Mouse (Mus musculus): ENCODE measurements at regions not wholly inside any gene's neighbourhood (a gene's known extent, or its start where the extent isn't known, plus 50 kb on each side); places are given as distances from the start of the nearest gene placed in this dataset.
"Not testable (repeated sequence)": the region's sequence is repeated elsewhere in the genome, so short reads cannot be mapped to it uniquely, and the experiment has no call there.

DNA sequence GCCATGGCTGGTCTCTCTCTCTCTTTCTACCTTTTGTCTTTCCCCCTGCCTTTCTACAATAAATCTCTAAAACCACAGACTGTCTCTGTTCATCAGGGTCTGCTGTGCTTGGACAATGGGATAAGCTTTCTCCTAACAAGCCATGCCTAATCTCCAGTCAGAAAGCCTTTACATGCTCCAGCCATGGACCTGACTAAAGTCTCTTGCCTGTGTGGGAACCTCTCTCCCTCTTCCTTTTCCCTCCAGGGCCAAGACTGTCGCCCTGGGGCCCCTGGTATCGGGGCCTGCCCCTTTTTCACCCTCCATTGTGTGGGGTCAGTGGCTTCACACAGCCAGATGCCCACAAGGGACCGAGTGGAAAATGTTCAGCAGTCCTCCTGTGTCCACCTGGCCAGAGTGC lies 1151.3 kb upstream of the Prmt6 start:
- H3K4me1 ChIP-seq, result no peaks in the 10 kb centered on the region
- no peaks in the 10 kb centered on the region for H3K27me3 ChIP-seq
- no peaks in the 10 kb centered on the region for H3K9me3 ChIP-seq
- ATAC-seq (replicated peaks), result no peak
- H3K27ac ChIP-seq (replicated peaks), result no peak overlapping the region
- WGBS, result 40% methylated on average over 3 of the region's 3 CpGs
- H3K9ac ChIP-seq (replicated peaks), result no peak overlapping the region
- H3K36me3 ChIP-seq, result no peaks in the 10 kb centered on the region
- no peak overlapping the region for H3K4me3 ChIP-seq
- no peak overlapping the region for H3K4me2 ChIP-seq (replicated peaks)

DNA sequence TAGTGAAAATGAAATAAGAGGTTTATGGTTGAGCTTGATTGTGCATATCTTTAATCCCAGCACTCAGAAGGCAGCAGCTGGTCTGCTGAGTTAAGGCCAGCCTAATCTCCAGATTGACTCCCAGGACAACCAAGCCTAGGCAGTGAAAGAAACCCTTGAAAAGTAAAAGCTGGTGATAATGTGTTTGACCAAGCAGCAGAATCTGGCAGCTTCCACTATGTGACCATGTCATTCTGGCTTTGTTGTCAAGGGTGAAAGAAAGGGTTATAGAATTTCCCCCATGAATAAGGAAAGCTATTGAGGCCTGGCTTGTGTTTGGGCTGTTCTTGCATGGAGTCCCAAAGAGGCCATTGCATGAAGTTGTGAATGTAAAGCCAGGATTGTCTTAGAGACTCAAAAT lies 1142.3 kb upstream of the Prmt6 start:
- no peak overlapping the region for H3K27ac ChIP-seq (replicated peaks)
- H3K9ac ChIP-seq (replicated peaks), result no peak overlapping the region
- no peaks in the 10 kb centered on the region for H3K36me3 ChIP-seq
- no peaks in the 10 kb centered on the region for H3K27me3 ChIP-seq
- H3K4me1 ChIP-seq, result no peaks in the 10 kb centered on the region
- ATAC-seq (replicated peaks), result peak; percentile 80
- H3K4me2 ChIP-seq (replicated peaks), result no peak overlapping the region
- H3K9me3 ChIP-seq, result no peaks in the 10 kb centered on the region
- no peak overlapping the region for H3K4me3 ChIP-seq

DNA sequence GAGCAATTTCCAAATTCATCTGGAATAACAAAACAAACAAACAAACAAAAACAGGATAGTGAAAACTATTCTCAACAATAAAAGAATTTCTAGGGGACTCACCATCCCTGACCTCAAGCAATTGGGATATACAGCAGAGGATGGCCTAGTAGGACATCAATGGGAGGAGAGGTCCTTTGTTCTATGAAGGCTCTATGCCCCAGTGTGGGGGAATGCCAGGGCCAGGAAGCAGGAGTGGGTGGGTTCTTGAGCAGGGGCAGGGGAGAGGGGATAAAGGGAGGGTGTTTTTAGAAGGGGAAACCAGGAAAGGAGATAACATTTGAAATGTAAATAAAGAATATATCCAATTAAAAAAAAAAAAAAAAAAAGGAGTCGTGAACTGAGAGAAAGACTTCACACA lies 1141.9 kb upstream of the Prmt6 start:
- H3K9me3 ChIP-seq; H3K27ac ChIP-seq (replicated peaks); H3K9ac ChIP-seq (replicated peaks); H3K4me3 ChIP-seq; H3K4me2 ChIP-seq (replicated peaks); H3K27me3 ChIP-seq; H3K4me1 ChIP-seq; ATAC-seq (replicated peaks); H3K36me3 ChIP-seq: not testable (repeated sequence)
- 33% methylated on average over 1 of the region's 1 CpGs for WGBS

DNA sequence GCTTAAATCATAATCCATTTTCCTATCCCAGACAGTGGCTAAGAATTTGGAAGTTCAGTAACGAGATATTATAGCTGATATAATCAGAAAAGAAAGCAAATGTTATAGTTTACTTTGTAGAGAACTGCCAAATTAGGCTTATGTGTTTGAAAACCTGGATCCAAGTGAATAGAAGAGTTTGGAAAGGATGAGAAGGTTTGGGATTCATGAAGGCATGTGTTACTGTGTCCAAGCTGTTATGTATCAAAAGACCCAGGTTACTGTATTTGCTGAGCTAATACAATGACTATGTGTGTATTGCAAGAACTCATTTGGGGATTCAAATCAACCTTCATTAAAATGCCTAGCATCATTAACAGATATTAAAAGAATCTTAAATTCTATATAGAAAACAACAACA lies 1135.9 kb upstream of the Prmt6 start:
- 49% methylated on average over 1 of the region's 1 CpGs for WGBS
- peak; percentile 80; the same call in 1 of the 2 replicates for ATAC-seq (replicated peaks)
- Histone ChIP-seq H3K36me3 (no peaks in the 10 kb centered on the region), H3K9me3 (no peaks in the 10 kb centered on the region), H3K4me3 (no peak overlapping the region), H3K4me2 (replicated peaks) (no peak overlapping the region), H3K9ac (replicated peaks) (no peak overlapping the region), H3K27ac (replicated peaks) (no peak overlapping the region), H3K27me3 (no peaks in the 10 kb centered on the region), H3K4me1 (no peaks in the 10 kb centered on the region)

DNA sequence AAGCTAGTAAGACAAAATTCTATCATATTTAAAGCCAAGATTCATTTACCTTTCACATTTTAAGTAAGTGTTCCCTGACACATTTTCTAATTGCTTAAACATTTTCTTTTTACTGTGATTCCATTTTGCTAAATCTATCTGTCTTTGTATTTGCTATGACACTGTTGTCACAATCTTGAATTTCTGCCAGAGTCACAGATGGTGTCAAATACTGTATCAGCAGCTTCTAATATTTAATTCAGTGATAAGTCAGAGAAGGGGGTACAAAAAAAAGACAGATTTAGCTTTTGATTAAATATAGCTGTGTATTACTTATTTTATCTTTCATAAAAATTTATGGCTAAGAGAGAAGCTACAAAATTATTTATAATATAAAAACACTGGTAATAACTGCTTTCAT lies 1135.5 kb upstream of the Prmt6 start:
- no peak overlapping the region for H3K4me2 ChIP-seq (replicated peaks)
- no peak overlapping the region for H3K9ac ChIP-seq (replicated peaks)
- H3K27me3 ChIP-seq, result no peaks in the 10 kb centered on the region
- H3K36me3 ChIP-seq, result no peaks in the 10 kb centered on the region
- no peak overlapping the region for H3K27ac ChIP-seq (replicated peaks)
- ATAC-seq (replicated peaks), result peak; percentile 84
- no peaks in the 10 kb centered on the region for H3K4me1 ChIP-seq
- no peaks in the 10 kb centered on the region for H3K9me3 ChIP-seq
- H3K4me3 ChIP-seq, result no peak overlapping the region

DNA sequence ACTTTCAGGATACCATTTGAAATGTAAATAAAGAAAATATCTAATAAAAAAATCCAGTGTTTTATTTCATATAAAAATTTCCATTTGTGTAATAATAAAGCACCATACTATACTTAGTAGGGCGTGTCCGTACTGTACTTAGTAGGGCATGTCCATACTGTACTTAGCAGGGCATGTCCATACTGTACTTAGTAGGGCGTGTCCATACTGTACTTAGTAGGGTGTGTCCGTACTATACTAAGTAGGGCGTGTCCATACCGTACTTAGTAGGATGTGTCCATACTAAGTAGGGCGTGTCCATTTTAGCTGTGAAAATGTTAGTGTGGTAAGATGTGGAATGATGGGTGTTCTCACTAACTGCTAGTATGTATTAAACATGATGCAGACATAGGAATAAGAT lies 1134.8 kb upstream of the Prmt6 start:
- Histone ChIP-seq H3K4me1 (no peaks in the 10 kb centered on the region), H3K4me3 (no peak overlapping the region), H3K27ac (replicated peaks) (no peak overlapping the region), H3K4me2 (replicated peaks) (no peak overlapping the region), H3K9me3 (no peaks in the 10 kb centered on the region), H3K36me3 (no peaks in the 10 kb centered on the region), H3K27me3 (no peaks in the 10 kb centered on the region), H3K9ac (replicated peaks) (no peak overlapping the region)
- peak; percentile 64; the same call in 1 of the 2 replicates for ATAC-seq (replicated peaks)
- WGBS, result 95% methylated on average over 7 of the region's 7 CpGs

DNA sequence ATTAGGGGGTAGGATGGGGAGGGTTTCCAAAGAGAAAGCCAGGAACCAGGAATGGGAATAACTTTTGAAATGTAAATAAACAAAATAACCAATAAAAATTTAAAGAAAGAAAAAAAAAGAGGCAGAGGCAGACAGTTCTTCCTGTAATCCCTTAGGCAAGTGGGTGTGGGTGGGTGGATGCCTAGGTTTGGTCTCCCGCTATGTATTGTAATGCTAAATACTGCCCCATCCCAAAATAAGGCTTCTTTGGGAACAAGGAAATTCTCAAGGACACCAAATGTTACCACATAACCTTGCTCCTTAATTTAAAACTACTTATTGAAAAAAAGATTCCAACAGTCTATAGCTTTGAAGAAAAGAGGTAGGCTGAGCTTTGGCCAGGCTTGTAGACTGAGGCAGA lies 1120.5 kb upstream of the Prmt6 start:
- WGBS, result 82% methylated on average over 1 of the region's 1 CpGs

DNA sequence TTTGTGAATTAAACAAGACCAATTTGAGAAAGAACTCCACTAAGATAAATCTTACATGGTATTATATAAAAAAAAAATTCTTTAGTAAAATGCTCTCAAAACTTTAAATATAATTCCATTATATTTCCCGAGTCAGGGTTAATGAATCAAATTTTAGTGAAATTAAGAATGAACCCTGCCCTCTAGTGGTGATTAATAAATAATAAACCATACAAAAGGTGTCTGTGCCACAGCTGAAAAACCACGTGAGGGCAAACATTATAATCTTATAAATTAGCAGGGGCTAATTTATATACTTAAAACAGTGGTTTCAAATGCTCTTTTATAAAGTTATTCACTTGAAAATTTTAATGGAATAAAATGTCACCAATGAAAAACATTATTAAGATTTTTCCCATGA lies 1087.4 kb upstream of the Prmt6 start:
- WGBS, result 32% methylated on average over 2 of the region's 2 CpGs
- ATAC-seq (replicated peaks), result no peak

More for the DNA sequence above, 1120.5 kb upstream of the Prmt6 start:
- Histone ChIP-seq H3K9ac (replicated peaks) (no peak overlapping the region), H3K4me1 (no peaks in the 10 kb centered on the region), H3K27me3 (no peaks in the 10 kb centered on the region), H3K4me2 (replicated peaks) (no peak overlapping the region), H3K27ac (replicated peaks) (no peak overlapping the region), H3K36me3 (no peaks in the 10 kb centered on the region), H3K4me3 (no peak overlapping the region), H3K9me3 (no peaks in the 10 kb centered on the region)
- no peak for ATAC-seq (replicated peaks)

DNA sequence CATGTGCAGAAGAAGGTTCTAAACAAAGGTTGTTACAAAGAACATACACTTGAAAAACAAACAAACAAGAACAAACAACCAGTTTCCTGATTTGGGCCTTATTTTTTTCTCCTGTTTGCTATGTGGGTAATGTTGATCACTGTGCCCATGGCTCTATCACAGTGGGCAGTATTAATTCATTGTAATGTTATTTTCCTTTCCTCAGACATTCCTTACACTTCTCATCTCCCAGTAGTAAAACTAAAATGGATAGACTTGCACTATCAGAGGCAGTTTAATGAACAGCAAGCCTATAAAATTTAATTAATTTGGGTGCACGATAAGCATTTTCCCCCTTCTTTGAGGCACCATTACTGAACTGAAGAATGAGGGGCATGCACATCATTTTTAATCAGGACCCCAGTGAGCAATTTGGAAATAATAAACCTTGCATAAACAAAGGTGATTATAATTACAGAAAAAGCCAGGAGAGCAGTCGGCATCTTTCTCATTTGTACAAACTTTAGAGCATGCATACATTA lies 1040.3 kb upstream of the Prmt6 start:
- no peak for ATAC-seq (replicated peaks)
- no peaks in the 10 kb centered on the region for H3K4me1 ChIP-seq
- H3K27ac ChIP-seq (replicated peaks), result no peak overlapping the region
- 68% methylated on average over 2 of the region's 2 CpGs for WGBS
- no peak overlapping the region for H3K4me2 ChIP-seq (replicated peaks)
- H3K36me3 ChIP-seq, result no peaks in the 10 kb centered on the region
- no peak overlapping the region for H3K4me3 ChIP-seq
- H3K9ac ChIP-seq (replicated peaks), result no peak overlapping the region
- H3K27me3 ChIP-seq, result no peaks in the 10 kb centered on the region
- H3K9me3 ChIP-seq, result no peaks in the 10 kb centered on the region

More for the DNA sequence above, 1087.4 kb upstream of the Prmt6 start:
- H3K9ac ChIP-seq (replicated peaks), result no peak overlapping the region
- H3K36me3 ChIP-seq, result no peaks in the 10 kb centered on the region
- H3K4me3 ChIP-seq, result no peak overlapping the region
- H3K9me3 ChIP-seq, result no peaks in the 10 kb centered on the region
- H3K27ac ChIP-seq (replicated peaks), result no peak overlapping the region
- H3K4me2 ChIP-seq (replicated peaks), result no peak overlapping the region
- H3K27me3 ChIP-seq, result no peaks in the 10 kb centered on the region
- H3K4me1 ChIP-seq, result no peaks in the 10 kb centered on the region

DNA sequence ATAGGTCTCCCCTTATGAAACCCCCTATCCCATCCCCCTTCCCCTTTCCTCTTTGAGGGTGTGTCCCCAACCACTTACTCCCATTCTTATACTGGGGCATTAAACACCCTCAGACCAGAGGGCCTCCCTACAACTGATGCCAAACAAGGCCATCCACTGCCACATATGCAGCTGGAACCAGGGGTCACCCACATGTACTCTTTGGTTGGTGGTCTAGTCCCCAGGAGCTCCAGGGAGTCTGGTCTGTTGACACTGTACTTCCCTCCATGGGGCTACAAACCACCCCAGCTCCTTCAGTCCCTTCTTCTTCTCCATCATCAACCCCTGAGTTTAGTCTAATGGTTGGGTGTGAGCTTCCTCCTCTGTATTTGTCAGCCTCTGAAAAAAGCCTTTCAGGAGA lies 1030.8 kb upstream of the Prmt6 start:
- H3K27me3 ChIP-seq, result no peaks in the 10 kb centered on the region
- no peak overlapping the region for H3K4me2 ChIP-seq (replicated peaks)
- H3K36me3 ChIP-seq, result no peaks in the 10 kb centered on the region
- H3K27ac ChIP-seq (replicated peaks), result no peak overlapping the region
- no peak overlapping the region for H3K9ac ChIP-seq (replicated peaks)
- no peaks in the 10 kb centered on the region for H3K4me1 ChIP-seq
- no peak for ATAC-seq (replicated peaks)
- no peaks in the 10 kb centered on the region for H3K9me3 ChIP-seq
- no peak overlapping the region for H3K4me3 ChIP-seq

All from forebrain, embryonic 15.5 days (tissue).